Mouse (Mus musculus): ENCODE results near the gene Ube4a. TPM values are rescaled to one million over a fixed set of nuclear protein-coding genes. Genes with fewer than 3 reads are reported as not detected.

The Ube4a gene
- polyA plus RNA-seq, 1 experiment from 2014 or later = 24.3 TPM

GRCm38 (mm10) chr9:44890122-44890521 lies 75.3 kb downstream of the Ube4a start:
- Histone ChIP-seq H3K27me3 (ENCODE audit: insufficient read depth, low read length) (no peaks in the 10 kb centered on the region), H3K36me3 (ENCODE audit: insufficient read depth, low read length) (no peaks in the 10 kb centered on the region), H3K4me3 (ENCODE audit: low read length) (no peak overlapping the region), H3K9ac (replicated peaks; ENCODE audit: low read length) (no peak overlapping the region), H3K27ac (ENCODE audit: low read length) (no peak overlapping the region), H3K4me1 (ENCODE audit: insufficient read depth, low read length) (no peaks in the 10 kb centered on the region), H3K4me2 (replicated peaks; ENCODE audit: low read depth, low read length) (no peak overlapping the region), H3K9me3 (ENCODE audit: low read length) (no peaks in the 10 kb centered on the region)
- WGBS = 65% methylated on average over 2 of the region's 2 CpGs
- no peak for ATAC-seq (ENCODE audit: low FRiP score, low TSS enrichment)

DNA sequence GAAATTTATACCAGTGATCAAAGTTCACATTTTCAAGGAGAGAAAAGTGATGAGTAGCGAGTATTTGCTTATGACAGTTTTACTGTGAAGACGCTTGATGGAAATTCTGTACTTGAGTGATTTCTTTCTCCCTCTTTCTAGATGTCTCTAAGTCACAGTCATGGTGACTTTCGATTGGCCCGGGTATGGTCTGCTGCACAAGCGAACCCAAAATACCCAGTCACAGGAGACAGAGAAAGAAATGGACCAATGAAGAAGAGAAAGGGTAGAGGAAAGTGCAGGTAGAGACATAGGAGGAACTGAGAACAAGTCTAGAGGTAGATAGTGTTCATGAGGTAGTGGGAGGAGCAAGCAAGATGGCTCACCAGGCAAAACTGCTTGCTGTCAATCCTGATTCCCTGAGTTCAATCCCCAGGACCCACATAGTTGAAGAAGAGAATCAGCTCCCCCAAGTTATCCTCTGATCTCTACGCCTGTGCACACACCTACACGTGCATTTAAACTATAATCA lies 77.2 kb downstream of the Ube4a start:
- Histone ChIP-seq H3K4me1 (ENCODE audit: insufficient read depth, low read length) (peaks cover 3% of the 10 kb centered on the region), H3K27me3 (ENCODE audit: insufficient read depth, low read length) (no peaks in the 10 kb centered on the region), H3K9me3 (ENCODE audit: low read length) (no peaks in the 10 kb centered on the region), H3K4me2 (replicated peaks; ENCODE audit: low read depth, low read length) (no peak overlapping the region), H3K36me3 (ENCODE audit: insufficient read depth, low read length) (no peaks in the 10 kb centered on the region), H3K27ac (ENCODE audit: low read length) (no peak overlapping the region), H3K9ac (replicated peaks; ENCODE audit: low read length) (no peak overlapping the region), H3K4me3 (ENCODE audit: low read length) (no peak overlapping the region)
- no peak for ATAC-seq (ENCODE audit: low FRiP score, low TSS enrichment)
- 81% methylated on average over 7 of the region's 7 CpGs for WGBS

DNA sequence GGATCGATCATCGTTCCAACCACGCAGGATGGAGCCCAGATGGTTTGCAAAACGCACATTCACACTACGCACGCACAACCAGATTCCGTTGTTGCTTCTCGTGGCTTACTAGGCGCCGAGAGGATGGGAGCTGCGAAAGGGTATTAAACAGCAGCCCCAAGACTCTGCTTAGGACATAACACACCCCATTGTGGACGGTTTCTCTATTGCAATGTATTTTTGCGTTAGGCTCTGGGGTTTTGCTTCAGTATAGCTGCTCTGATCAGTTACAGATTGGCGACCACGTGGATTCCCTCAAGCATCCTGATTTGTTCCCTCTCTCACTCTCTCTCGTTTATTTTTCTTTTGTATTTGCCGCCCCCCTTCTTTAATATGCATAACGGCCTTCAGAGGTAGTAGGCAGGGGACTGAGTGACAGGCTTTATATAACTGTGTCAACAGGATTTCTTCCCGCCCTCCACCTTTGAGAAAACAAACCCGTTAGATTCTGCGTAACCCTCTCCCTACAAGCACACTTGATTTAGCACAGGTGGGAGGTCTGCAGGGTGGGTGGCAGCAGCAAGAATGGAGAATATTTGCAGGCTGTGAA lies 82.3 kb downstream of the Ube4a start:
- under 1% methylated on average over 21 of the region's 21 CpGs for WGBS

DNA sequence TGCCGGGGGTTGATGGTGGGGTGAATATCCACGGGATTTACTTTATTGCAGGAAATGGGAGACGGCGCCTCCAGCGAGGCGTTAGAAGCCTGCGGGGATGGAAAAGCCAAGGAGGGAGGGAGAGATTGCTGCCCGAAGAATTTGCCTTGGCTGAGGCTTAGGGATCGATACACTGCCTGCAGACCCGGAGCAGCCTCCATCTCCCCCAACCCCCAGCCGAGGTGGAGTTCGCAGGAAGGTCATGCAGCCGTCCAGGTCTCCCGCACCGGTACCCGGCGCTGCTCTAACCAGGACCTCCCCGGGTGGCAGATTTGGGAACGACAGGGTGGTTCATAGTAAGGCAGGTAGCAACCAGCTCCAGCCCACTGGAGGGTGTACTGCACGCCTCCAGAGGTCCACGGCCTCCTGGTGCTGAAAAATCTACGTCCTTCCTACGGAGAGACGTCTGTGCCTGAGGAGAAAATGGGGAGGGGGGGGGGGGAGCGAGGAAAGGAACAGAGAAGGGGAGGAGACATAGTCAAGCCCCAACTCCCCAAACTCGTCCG lies 82.9 kb downstream of the Ube4a start:
- H3K27ac ChIP-seq (ENCODE audit: low read length) = peak overlapping the region; percentile 98
- WGBS = under 1% methylated on average over 26 of the region's 27 CpGs
- peak overlapping the region; percentile 96 for H3K9ac ChIP-seq (replicated peaks; ENCODE audit: low read length)
- H3K4me3 ChIP-seq (ENCODE audit: low read length) = peak overlapping the region; percentile 97
- peak; percentile 79 for ATAC-seq (ENCODE audit: low FRiP score, low TSS enrichment)
- H3K36me3 ChIP-seq (ENCODE audit: insufficient read depth, low read length) = no peaks in the 10 kb centered on the region
- peak overlapping the region; percentile 99 for H3K4me2 ChIP-seq (replicated peaks; ENCODE audit: low read depth, low read length)
- H3K9me3 ChIP-seq (ENCODE audit: low read length) = no peaks in the 10 kb centered on the region
- H3K27me3 ChIP-seq (ENCODE audit: insufficient read depth, low read length) = no peaks in the 10 kb centered on the region
- peaks cover 30% of the 10 kb centered on the region for H3K4me1 ChIP-seq (ENCODE audit: insufficient read depth, low read length)

More for the DNA sequence above, 82.3 kb downstream of the Ube4a start:
- no peaks in the 10 kb centered on the region for H3K27me3 ChIP-seq (ENCODE audit: insufficient read depth, low read length)
- ATAC-seq (ENCODE audit: low FRiP score, low TSS enrichment) = no peak
- H3K36me3 ChIP-seq (ENCODE audit: insufficient read depth, low read length) = no peaks in the 10 kb centered on the region
- H3K9ac ChIP-seq (replicated peaks; ENCODE audit: low read length) = peak overlapping the region; percentile 96
- H3K9me3 ChIP-seq (ENCODE audit: low read length) = no peaks in the 10 kb centered on the region
- H3K27ac ChIP-seq (ENCODE audit: low read length) = no peak overlapping the region
- peaks cover 28% of the 10 kb centered on the region for H3K4me1 ChIP-seq (ENCODE audit: insufficient read depth, low read length)
- H3K4me3 ChIP-seq (ENCODE audit: low read length) = peak overlapping the region; percentile 97
- H3K4me2 ChIP-seq (replicated peaks; ENCODE audit: low read depth, low read length) = peak overlapping the region; percentile 99

DNA sequence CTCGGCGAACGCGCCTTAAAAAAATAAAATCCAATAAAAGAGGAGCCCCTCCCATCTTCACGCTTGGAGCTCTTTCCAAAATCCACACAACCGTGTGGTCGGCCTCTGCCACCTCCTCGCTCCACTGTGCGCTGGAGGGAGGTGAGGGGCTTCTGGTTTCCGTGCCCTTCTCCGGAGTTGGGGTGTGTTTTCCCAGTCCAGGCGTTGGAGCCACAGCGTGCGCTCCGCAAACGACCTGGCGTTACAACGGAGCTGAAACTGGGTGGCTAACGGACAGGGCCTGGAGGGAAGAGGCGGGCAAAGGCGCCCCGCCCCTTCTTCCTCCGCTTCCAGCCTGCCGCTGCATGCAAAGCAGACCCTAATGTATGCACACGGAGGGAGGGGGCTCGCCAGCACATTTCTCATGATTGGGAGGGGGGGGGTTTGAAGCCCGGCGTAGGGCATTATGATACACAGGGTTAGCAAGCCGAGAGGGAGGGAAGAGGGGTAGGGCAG lies 83.4 kb downstream of the Ube4a start:
- H3K4me1 ChIP-seq (ENCODE audit: insufficient read depth, low read length) = peaks cover 32% of the 10 kb centered on the region
- no peaks in the 10 kb centered on the region for H3K9me3 ChIP-seq (ENCODE audit: low read length)
- peak overlapping the region; percentile 96 for H3K9ac ChIP-seq (replicated peaks; ENCODE audit: low read length)
- WGBS = 0% methylated on average over 29 of the region's 29 CpGs
- no peaks in the 10 kb centered on the region for H3K36me3 ChIP-seq (ENCODE audit: insufficient read depth, low read length)
- peak overlapping the region; percentile 98 for H3K27ac ChIP-seq (ENCODE audit: low read length)
- peak overlapping the region; percentile 99 for H3K4me2 ChIP-seq (replicated peaks; ENCODE audit: low read depth, low read length)
- no peaks in the 10 kb centered on the region for H3K27me3 ChIP-seq (ENCODE audit: insufficient read depth, low read length)
- peak overlapping the region; percentile 97 for H3K4me3 ChIP-seq (ENCODE audit: low read length)
- ATAC-seq (ENCODE audit: low FRiP score, low TSS enrichment) = peak; percentile 86

DNA sequence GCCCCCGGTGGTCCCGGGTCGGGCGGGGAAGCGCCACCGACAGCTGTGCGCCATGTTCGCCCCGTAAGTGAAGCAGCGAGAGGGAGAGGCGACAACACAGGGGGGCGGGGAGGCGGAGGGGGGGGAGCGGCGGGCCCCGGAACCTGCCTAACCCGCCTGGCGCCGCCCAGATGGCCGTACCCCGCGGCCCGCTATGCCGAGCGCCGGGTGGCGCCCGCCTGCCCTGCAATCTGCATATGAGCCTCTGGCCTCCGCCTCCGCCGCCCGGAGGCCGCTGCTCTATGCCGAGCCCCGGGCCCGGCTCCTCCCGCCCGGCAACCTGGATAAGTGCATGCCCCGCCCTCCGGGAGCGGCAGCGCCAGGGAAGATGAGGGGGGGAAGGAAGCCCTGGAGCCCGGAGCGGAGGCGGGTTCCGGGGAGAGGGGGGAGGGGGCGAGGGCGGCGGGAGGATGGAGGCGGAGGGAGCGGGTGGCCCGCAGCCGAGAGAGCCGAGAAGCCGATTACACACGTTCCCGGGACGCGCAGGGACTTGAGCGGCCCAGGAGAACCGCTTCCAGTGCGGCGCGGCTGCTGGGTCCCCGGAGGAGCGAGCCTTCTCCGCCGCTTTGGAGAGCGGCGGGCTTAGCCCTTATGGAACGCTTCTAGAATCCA lies 84.1 kb downstream of the Ube4a start, which contains the start of gene Kmt2a:
TSS of gene Kmt2a (minus strand) at position 76 of the 651 bp plus-strand sequence.
- no peaks in the 10 kb centered on the region for H3K36me3 ChIP-seq (ENCODE audit: insufficient read depth, low read length)
- peak within 1 kb of the TSS; percentile 96 for H3K9ac ChIP-seq (replicated peaks; ENCODE audit: low read length)
- no peaks in the 10 kb centered on the region for H3K27me3 ChIP-seq (ENCODE audit: insufficient read depth, low read length)
- peak within 1 kb of the TSS; percentile 98 for H3K27ac ChIP-seq (ENCODE audit: low read length)
- WGBS = under 1% methylated on average over 44 of the region's 71 CpGs
- H3K4me3 ChIP-seq (ENCODE audit: low read length) = peak within 1 kb of the TSS; percentile 97
- H3K4me2 ChIP-seq (replicated peaks; ENCODE audit: low read depth, low read length) = peak within 1 kb of the TSS; percentile 99
- H3K4me1 ChIP-seq (ENCODE audit: insufficient read depth, low read length) = peaks cover 38% of the 10 kb centered on the region
- no peaks in the 10 kb centered on the region for H3K9me3 ChIP-seq (ENCODE audit: low read length)
- ATAC-seq (ENCODE audit: low FRiP score, low TSS enrichment) = peak; percentile 80

- WGBS = 1% methylated on average over 30 of the region's 44 CpGs
Observed at GRCm38 (mm10) chr9:44880309-44881081, 84.9 kb downstream of the Ube4a start.

GRCm38 (mm10) chr9:44879694-44880271 lies 85.6 kb downstream of the Ube4a start:
- WGBS = under 1% methylated on average over 13 of the region's 13 CpGs
- H3K9ac ChIP-seq (replicated peaks; ENCODE audit: low read length) = peak overlapping the region; percentile 96
- ATAC-seq (ENCODE audit: low FRiP score, low TSS enrichment) = no peak

More at GRCm38 (mm10) chr9:44880309-44881081, 84.9 kb downstream of the Ube4a start:
- Histone ChIP-seq H3K27ac (ENCODE audit: low read length) (peak overlapping the region; percentile 91), H3K36me3 (ENCODE audit: insufficient read depth, low read length) (no peaks in the 10 kb centered on the region), H3K27me3 (ENCODE audit: insufficient read depth, low read length) (no peaks in the 10 kb centered on the region), H3K4me2 (replicated peaks; ENCODE audit: low read depth, low read length) (peak overlapping the region; percentile 95), H3K9me3 (ENCODE audit: low read length) (no peaks in the 10 kb centered on the region), H3K4me1 (ENCODE audit: insufficient read depth, low read length) (peaks cover 44% of the 10 kb centered on the region), H3K4me3 (ENCODE audit: low read length) (peak overlapping the region; percentile 97), H3K9ac (replicated peaks; ENCODE audit: low read length) (peak overlapping the region; percentile 96)
- ATAC-seq (ENCODE audit: low FRiP score, low TSS enrichment) = peak; percentile 16

More at GRCm38 (mm10) chr9:44879694-44880271, 85.6 kb downstream of the Ube4a start:
- Histone ChIP-seq H3K4me2 (replicated peaks; ENCODE audit: low read depth, low read length) (peak overlapping the region; percentile 95), H3K9me3 (ENCODE audit: low read length) (no peaks in the 10 kb centered on the region), H3K4me1 (ENCODE audit: insufficient read depth, low read length) (peaks cover 46% of the 10 kb centered on the region), H3K36me3 (ENCODE audit: insufficient read depth, low read length) (no peaks in the 10 kb centered on the region), H3K27me3 (ENCODE audit: insufficient read depth, low read length) (no peaks in the 10 kb centered on the region), H3K4me3 (ENCODE audit: low read length) (peak overlapping the region; percentile 97), H3K27ac (ENCODE audit: low read length) (peak overlapping the region; percentile 39)
